Mouse (Mus musculus): ENCODE results near the gene Dhrs7c.

The Dhrs7c gene

GRCm38 (mm10) chr11:67797931-67798330, at the start of gene Dhrs7c:
Dhrs7c (plus strand) TSS chr11:67798187.
- no peak for DNase-seq (ENCODE audit: low read depth)

GRCm38 (mm10) chr11:67756287-67756686, 41.7 kb upstream of the Dhrs7c start:
- DNase-seq (ENCODE audit: low read depth) = no peak

GRCm38 (mm10) chr11:67757373-67758167, 40.4 kb upstream of the Dhrs7c start:
- no peak for DNase-seq (ENCODE audit: low read depth)

GRCm38 (mm10) chr11:67771053-67771452, 26.9 kb upstream of the Dhrs7c start, which contains the start of gene Glp2r:
Glp2r (minus strand) TSS chr11:67771153.
- DNase-seq (ENCODE audit: low read depth) = no peak

- DNase-seq (ENCODE audit: low read depth) = no peak
Measured at GRCm38 (mm10) chr11:67771691-67772090, 26.3 kb upstream of the Dhrs7c start.

GRCm38 (mm10) chr11:67772577-67772976, 25.4 kb upstream of the Dhrs7c start:
- no peak for DNase-seq (ENCODE audit: low read depth)

GRCm38 (mm10) chr11:67774379-67774778, 23.6 kb upstream of the Dhrs7c start, which contains the start of gene Gsg1l2:
Gsg1l2 (plus strand) TSS chr11:67774608.
- DNase-seq (ENCODE audit: low read depth) = no peak

GRCm38 (mm10) chr11:67790182-67790581, 7.8 kb upstream of the Dhrs7c start:
- DNase-seq (ENCODE audit: low read depth) = no peak

- DNase-seq (ENCODE audit: low read depth) = no peak
Measured at GRCm38 (mm10) chr11:67800130-67800723, 2.2 kb downstream of the Dhrs7c start.

- DNase-seq (ENCODE audit: low read depth) = no peak
Measured at GRCm38 (mm10) chr11:67801169-67801568, 3.2 kb downstream of the Dhrs7c start.

- no peak for DNase-seq (ENCODE audit: low read depth)
Measured at GRCm38 (mm10) chr11:67805538-67805937, 7.6 kb downstream of the Dhrs7c start.

GRCm38 (mm10) chr11:67806832-67807597, 9.0 kb downstream of the Dhrs7c start:
- no peak for DNase-seq (ENCODE audit: low read depth)

- no peak for DNase-seq (ENCODE audit: low read depth)
Measured at GRCm38 (mm10) chr11:67808051-67808450, 10.1 kb downstream of the Dhrs7c start.

- DNase-seq (ENCODE audit: low read depth) = no peak
Measured at GRCm38 (mm10) chr11:67811535-67811934, 13.5 kb downstream of the Dhrs7c start.

GRCm38 (mm10) chr11:67819604-67820003, 21.6 kb downstream of the Dhrs7c start:
- no peak for DNase-seq (ENCODE audit: low read depth)

GRCm38 (mm10) chr11:67820221-67820620, 22.2 kb downstream of the Dhrs7c start:
- peak; percentile 7 for DNase-seq (ENCODE audit: low read depth)

GRCm38 (mm10) chr11:67821560-67821959, 23.6 kb downstream of the Dhrs7c start:
- no peak for DNase-seq (ENCODE audit: low read depth)

GRCm38 (mm10) chr11:67828360-67829059, 30.5 kb downstream of the Dhrs7c start:
- no peak for DNase-seq (ENCODE audit: low read depth)

GRCm38 (mm10) chr11:67829530-67829929, 31.5 kb downstream of the Dhrs7c start:
- no peak for DNase-seq (ENCODE audit: low read depth)

- no peak for DNase-seq (ENCODE audit: low read depth)
Measured at GRCm38 (mm10) chr11:67831820-67832219, 33.8 kb downstream of the Dhrs7c start.

- no peak for DNase-seq (ENCODE audit: low read depth)
Measured at GRCm38 (mm10) chr11:67835408-67836078, 37.6 kb downstream of the Dhrs7c start.
